Mouse (Mus musculus) spleen, adult 12 weeks (tissue): ENCODE measurements around the gene Nup133.
"Not testable (repeated sequence)": the region's sequence is repeated elsewhere in the genome, so short reads cannot be mapped to it uniquely, and the experiment has no call there.

Experiments
- DNase-seq: peaks from one replicate; pipeline ENCODE4 v3.0.0; 2022; ENCODE audit warnings: low spot score

Nup133 gene

DNA sequence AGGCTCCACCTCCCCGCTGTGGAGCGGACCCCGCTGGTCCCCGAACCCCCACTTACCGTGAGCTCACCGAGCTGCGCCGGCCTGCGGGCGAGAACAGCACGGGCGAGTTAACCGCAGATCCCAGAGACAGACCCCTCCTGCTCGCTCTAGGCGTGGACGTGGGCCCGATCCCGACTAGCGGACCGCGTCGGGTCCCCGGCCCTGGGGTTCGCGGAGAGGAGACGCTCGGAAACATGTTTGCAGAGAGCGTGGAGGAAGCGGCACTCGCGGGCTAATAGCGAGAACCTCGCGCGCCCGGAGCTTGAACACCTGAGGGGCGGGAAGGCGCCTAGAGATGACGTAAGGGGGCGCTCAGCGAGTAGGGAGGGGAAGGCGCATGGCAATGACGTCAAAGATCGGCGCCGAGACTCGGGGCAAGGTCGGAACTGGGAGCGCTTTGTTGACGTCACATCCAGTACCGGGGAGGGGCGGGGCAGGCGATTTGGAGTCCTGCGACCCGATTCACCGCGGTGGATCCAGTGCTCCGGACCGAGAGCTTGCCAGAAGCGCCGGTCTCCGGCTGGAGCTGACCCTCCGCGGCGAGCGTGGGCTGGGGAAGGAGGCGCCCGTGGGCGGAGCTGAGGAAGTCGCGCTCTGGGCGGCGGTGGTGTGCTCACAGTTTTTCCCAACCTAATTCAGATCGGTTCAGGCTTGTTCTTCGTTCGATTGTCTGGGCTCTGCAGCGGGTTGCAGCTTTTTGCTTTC lies at the start of gene Nup133:
Nup133 (minus strand) TSS at position 324 of the 744 bp plus-strand sequence.
- DNase-seq = peak; percentile 98

DNA sequence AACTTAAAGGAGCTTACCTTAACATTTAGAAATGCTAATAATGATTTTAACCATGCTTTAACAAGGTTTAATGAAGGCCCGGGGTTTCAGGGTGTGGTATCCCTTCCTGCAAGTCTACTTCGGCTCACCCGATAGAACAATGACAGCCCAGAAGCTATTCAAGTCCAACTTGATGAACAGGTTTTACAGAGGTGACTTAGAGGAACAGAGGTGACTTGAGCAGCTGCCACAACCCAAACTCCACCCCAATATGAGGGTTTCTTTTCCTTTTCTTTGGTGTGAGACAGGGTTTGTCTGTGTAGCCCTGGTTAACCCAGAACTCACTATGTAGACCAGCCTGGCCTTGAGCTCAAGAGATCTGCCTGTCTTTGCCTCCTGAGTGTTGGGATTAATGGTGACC lies 44.9 kb upstream of the Nup133 start:
- no peak for DNase-seq

DNA sequence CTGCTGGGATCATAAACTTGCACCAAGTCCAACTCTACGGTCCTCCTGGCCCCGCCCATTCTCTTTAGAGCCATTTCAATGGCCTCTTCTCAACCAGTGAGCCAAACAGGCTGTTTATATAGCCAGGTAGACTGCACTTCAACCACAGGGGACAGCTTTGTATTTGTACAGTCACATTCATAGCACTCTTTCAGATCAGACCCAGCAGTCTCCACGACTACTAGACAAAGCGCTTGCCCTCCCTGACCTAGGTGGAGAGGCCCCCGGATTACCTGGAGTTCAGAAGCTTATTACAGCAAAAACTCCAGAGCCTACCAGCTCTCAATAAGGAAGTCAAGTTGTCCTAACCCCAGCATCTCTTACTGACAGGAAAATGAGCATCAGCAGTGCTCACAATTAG lies 44.5 kb upstream of the Nup133 start:
- no peak for DNase-seq

DNA sequence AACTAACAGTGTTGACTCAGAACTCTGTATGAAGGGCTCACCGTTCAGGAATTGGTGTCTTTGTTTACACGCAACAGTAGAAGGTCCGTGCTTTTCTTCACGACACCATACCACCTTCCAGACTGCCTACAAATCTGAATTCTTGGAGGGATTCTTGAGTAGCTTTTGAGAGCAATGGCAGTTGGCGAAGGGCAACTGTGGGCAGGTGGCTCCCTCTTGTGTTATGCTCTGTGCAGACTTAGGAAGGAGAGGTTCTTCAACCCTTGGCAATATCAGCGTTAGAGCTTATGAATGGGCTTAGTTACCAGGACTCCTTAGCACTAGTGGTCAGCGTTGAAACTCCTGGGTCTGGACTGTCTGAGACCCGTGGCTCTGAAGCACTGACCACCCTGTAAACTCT lies 43.5 kb upstream of the Nup133 start:
- peak; percentile 40 for DNase-seq

DNA sequence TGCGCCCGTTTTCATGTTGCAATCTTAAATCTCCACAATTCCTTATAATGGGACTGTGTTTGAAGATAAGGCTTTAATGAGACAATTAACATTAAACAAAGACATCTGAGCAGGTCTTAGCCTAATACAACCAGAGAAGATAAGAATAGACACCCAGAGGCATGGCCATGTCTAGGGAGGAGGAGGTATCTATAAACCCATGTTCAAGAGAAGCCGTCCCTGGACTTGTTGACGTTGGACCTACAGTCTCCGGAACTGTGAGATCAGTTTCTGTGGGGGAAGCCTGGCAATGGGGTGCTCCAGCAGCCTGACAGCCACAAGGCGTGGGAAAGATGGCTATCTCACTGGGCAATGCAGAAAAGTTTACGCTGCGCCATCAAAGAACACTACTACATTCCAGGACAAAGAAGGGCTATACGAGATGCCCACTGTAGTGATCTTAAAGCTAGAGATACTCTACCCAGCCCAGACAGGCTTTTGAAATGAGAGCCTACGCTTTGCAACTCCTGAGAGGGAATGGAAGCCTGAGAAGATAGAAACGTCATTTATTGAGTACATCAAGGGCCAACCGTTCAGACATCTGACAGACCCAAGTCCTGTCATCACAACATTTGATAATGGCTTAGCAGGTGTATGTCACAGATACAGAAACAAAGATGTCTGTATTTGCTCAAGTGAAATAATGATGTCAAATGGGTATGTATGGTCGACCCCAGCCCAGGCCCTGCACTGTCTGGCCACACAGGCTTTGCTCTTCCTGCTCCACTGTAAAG lies 41.4 kb upstream of the Nup133 start:
- peak; percentile 36 for DNase-seq

DNA sequence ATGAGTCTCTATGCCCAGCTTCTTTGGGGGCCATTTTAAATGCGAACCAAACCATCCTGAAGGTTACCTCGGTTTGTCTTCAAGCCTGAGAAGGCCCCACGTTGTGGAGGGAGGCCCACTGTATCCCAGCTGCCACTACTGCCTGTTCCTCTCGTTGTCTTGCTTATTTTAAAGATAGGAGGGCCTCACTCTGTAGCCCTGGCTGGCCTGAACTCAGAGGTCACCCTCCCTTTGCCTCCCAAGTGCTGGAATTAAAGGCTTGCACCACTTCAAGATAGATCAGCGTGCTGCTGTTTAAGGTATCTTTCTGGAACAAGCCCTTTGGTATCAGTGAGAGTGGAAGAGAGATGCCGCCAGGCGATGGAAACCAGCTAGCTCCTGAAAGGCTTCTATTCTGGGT lies 40.1 kb upstream of the Nup133 start:
- DNase-seq = peak; percentile 27

DNA sequence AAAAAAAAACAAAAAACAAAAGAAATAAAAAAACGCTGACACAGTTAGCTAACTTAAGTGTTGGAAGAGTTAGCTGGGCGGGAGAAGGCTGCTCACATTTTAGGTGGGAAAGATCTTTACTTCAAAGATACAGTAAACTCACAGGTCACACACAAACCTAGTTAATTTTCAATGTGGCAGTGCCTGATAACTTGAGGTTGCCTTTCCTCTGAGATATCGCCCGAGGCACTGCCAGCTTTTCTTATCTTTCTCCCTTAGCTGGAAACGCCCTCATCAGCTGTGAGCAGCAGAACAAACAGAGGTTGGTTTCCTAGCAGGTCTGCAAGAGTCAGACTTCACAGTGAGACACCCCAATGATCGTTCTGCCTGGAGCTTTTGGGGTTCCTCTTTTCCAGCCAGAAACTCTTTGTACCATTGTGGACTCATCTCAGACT lies 39.6 kb upstream of the Nup133 start:
- peak; percentile 63 for DNase-seq

DNA sequence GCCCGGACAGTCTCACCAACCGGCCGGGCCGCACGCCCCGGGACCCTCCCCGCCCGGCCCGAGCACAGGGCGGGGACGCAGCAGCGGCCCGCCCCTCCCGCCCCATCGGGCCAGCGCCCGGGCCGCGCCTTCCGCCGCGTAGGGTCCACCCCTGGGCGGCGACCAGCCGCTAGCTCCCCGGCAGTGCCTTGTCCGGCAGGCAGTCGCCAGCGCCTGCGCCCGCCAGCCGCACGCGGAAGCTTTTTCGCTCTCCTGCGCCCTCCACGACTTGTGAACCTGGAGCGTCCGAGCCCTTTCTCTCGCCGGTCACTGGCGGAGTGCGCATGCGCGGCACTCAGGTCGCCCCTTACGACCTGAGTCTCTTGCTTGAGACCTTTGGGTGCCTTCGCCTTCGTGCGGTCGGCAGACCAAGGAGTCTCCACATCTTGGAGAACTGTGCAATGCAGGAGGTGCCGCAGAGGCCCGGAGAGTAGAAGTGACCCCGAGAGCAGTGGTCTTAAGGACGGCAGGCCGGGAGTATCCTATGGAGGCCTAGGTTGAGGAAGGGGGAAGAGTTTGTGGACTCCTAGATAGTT lies 33.8 kb upstream of the Nup133 start, which contains the start of gene Abcb10:
Abcb10 (minus strand) TSS at position 297 of the 575 bp plus-strand sequence.
- peak; percentile 74 for DNase-seq

DNA sequence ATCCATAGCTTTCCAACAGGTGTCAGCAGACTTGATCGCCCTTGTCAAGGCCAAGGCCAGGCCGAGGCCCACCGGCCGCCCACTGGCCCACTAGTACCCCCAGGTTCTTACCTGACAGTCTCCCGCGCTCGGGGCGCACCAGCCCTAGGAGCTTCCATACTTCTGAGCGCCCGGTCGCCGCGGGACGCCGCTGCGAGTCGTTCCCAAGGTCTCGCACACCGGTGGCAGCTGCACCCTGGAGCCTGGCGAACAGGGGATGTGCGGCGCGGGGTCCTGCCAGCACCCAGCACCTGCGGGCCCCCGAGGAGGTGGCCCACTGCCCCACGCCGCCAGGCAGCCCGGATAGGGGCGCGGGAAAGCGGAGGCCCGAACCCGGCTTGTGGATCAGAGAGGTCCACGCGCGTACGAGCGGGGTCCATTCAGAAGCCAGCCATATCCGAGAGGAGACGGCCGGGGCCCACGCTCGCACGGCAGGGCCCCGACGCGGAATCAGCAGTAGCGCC lies 33.3 kb upstream of the Nup133 start:
- peak; percentile 41 for DNase-seq

DNA sequence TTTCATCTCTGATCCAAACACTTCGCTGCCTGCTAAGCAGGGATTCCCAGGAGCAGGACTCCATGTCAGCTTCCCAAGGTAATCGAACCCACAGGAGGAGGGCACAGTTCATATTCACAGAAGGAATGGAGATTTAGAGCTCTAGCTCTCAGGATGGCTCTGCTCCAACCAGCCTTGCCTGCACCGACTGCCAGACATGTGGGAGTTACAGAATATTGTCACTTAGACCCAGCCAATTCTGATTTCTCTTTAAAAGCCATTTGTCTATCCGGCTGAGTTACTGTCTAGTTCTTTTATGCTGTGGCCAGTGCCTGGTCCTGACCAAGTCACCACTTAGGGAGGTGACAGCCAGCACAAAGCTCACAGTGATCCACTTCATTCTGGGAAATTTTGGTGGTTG lies 32.6 kb upstream of the Nup133 start:
- DNase-seq = no peak

DNA sequence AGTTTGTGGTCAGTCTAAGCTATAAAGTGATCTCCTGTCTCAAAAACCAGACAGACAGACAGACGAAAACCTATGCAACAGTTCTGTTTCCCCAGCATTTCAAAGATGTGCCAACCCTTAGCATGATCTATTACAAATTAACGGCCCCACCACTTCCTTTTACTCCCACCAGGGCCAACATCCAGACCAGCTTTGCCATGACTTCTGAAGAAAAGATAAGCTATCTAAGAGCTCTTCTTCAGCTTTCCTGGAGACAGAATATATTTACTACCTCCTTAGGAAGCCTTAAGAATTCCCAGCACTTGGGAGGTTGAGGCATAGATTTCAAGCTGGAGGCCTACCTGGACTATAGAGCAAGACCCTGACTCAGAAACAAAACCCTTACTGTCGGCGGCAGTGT lies 31.2 kb upstream of the Nup133 start:
- no peak for DNase-seq

DNA sequence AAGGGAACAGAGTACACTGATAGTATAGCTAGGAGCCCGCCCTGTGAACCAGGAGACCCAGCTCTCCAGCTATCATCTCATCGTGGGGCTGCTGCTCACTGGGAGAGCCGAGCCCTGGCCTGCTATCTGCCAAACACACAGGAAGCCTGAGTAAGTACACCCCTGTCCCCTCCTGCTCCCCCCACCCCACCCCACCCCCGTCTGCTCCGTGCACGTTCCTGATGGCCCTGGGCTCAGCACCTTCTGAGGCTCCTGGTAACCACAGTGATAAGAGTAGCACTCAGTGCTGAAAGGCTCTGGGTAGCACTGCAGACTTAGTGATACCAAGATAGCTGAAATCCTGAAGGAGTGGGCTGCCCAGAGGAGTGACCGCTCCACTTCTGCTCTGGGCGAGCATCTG lies 29.9 kb upstream of the Nup133 start:
- peak; percentile 40 for DNase-seq

DNA sequence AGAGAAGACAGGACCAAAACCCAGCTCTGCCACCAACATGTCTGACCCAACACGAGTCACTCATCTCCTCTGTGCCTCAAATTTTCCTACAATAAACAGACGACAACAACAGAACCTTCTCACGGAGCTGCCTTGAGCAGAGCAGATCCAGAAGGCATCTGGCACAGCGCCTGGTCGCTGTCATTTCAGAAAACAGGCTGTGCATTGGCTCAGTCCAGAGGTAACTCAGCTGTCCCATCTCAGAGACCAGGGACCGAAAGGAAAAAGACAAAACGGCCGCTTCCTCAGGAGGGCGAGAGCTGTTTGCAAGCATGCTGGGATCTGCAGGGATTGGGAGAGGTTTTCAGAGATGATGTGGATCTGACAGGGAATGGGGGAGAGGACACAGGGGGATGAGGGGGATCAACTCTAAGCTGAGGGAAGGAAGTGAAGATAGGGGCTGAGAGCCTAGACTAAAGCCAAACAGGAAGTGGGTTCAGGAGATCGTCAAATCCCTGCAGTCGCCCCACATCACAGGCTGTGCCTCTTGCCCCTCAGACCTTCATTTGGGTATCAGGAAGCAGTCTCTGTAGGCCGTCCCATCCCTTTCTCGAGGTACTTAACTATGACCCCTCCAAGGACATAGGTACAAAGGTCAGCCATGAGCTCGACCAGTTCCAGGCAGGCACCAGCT lies 29.2 kb upstream of the Nup133 start:
- no peak for DNase-seq

DNA sequence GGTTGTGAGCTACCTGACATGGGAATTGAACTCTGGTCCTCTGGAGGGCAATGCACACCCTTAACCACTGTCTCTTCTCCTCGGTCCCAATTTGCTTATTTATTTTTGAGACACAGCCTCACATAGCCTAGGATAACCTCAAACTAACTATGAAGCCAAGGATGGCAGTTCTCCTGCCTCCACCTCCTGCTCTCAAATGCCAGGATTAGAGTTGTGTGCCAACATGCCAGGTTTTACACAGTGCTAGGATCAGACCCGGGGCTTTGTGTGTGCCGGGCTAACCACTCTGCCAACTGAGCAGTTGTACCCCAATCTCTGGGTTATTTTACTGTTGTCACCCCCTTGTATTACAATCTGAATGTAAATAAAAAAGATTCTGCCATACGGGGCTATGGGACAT lies 28.4 kb upstream of the Nup133 start:
- DNase-seq = no peak

DNA sequence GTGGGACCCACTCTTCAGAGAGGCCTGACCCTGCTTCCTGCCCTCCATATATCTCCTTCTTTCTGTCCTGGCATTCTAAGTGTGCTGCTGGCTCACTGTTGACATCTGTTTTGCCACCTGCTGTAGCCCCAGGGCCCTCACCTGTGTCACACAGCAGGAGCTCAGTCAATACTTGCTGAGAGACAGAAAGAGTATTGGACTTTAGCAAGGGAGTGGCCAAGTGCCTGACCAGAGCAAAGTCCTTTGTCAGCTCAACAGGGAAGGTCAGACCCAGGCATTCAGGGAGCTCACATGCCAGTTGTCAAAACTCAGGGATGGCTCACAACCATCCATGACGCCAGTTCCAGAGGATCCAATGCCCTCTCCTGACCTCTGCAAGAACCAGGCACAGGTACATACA lies 24.4 kb upstream of the Nup133 start:
- no peak for DNase-seq

DNA sequence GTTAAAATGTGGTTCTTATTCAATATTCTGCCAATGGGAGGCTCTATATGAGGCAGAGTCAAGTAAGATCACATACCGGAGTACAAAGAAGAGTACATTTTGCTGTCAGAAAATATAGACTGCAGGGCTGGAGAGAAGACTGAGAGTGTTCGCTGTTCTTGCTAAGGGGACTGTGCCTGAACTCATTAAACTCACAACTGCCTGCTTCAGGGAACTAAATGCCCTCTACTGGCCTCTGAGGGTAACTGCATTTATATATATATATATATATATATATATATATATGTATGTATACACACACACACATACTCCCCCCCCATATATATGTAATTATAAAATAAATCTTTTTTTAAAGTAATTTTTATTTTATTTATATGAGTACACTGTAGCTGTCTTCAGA lies 17.8 kb upstream of the Nup133 start:
- no peak for DNase-seq

DNA sequence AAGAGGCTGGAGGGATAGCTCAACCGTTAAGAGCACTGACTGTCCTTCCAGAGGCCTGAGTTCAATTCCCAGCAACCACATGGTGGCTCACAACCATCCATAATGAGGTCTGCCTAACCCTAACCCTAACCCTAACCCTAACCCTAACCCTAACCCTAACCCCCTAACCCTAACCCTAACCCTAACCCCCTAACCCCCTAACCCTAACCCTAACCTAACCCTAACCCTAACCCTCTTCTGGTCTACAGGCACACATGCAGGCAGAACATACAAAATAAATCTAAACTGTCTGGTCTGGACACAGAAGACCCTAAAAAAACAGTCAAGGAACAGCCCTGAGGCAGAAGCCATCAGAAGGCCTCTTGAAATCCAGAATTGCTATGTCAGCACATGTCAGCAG lies 12.3 kb upstream of the Nup133 start:
- no peak for DNase-seq

DNA sequence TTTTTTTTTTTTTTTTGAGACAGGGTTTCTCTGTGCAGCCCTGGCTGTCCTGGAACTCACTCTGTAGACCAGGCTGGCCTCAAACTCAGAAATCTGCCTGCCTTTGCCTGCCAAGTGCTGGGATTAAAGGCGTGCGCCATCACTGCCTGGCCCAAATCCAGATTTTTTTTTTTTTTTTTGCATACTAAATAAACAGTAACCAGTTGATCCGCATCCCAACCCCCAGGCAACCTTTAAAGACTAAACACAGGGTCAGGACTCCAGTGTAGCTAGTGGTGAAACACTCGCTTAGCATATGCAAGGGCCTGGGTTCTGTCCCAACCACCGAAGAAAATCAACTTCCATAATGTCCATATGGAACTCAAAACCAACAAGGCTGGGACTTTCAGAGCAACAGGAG lies 11.5 kb upstream of the Nup133 start:
- not testable (repeated sequence) for DNase-seq

DNA sequence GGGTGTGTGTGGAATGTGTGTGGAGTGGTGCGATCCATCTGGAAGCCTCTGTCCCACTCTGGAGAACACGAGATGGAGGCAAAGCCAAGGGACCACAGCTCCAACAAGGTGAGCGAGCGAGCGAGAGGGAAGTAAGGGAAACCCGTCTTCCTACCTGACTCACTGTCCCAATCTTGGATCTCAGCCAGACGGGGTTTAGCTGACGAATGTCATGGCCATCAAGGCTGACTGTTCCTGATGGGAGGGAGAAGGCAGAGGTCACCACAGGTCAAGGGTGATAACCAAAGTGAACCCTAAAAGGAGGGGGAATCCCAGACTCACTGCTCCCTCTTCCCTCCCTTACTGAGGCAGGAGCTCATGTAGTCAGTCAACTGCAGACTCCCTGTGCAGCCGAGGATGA lies 11.0 kb upstream of the Nup133 start:
- DNase-seq = no peak

DNA sequence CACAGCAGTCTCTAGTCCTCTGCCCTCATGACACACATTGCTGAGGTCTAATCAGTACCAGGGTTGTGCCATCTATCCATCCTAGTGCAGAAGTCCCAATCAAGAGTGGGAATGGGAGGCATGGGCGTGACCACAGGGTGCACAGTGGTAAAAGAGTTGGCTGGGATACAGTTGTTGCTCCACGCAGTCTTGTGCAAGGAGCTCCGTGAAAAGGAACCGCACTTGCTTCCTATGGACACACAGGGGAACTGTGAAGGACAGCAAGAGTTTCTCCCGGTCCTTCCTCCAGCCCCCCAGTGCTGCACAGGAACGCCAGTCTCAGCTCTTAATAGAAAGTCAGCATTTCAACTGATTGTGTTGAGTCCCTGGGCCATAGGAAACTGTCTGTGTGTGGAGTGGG lies 10.4 kb upstream of the Nup133 start:
- DNase-seq = no peak

DNA sequence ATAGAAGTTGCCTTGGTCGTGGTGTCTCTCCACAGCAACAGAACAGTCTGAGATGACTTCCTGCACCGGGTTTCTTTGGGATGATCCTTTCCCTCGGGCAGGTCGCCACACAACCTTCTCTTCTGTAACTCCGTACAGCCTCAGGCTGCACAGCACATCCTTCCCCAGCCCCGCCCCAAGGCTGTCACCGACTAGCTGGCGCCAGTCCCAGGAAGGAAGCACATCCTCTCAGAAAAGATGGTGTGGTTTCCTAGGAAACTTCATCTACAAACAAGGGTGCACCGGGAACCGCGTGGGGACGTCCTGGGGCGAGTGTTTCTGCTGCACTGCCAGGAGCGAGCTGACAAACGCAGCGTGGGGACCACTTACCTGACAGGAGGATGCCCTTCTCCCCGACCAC lies 9.1 kb upstream of the Nup133 start:
- no peak for DNase-seq

DNA sequence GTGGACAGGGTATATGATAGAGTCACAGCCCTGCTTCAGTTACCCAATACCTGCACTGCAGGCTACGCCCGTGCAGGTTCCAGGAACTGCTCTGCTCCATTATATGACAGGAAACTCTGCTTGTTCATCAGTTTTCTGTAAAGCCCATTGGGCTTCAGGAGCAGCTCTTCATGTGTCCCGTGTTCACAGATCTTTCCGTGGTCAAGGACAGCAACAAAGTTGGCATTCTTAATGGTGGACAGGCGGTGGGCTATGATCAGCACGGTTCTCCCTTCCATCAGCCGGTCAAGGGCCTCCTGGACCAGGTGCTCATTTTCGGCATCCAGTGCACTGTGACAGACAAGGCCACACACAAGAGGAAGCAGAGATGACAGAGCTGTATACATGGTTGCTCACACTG lies 5.2 kb upstream of the Nup133 start:
- no peak for DNase-seq
